Mouse (Mus musculus): ENCODE results near the gene Plet1. TPM values are rescaled to one million over a fixed set of nuclear protein-coding genes. Genes with fewer than 3 reads are reported as not detected.

The Plet1 gene
- polyA plus RNA-seq, 1 experiment from 2014 or later: 0.90 TPM

DNA sequence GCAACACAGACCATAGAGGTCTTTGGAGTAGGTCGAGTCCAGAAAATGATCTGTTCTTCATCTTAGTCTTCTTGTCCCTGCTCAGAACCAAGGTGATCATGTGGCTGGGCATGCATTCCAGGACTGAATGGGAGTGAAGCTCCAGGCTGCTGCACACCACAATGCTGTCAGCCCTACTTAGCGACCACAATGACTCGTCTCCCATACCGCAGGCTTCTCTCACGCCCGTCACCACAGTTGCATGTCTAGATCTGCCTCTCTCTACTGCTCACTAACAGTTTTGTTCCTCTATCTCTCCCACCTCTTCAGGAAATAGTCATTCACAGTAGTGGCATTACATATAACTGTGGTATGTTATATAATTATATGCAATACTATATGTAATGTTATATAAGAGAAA, 26.4 kb downstream of the Plet1 start:
- Histone ChIP-seq H3K4me3 (ENCODE audit: low read length) (no peak overlapping the region), H3K27ac (ENCODE audit: low read depth, low read length) (no peak overlapping the region), H3K4me2 (ENCODE audit: low read length) (no peak overlapping the region), H3K27me3 (replicated peaks; ENCODE audit: control insufficient read depth, insufficient read depth, low read length) (no peaks in the 10 kb centered on the region), H3K36me3 (ENCODE audit: control insufficient read depth, insufficient read depth, low read length) (0 out of 2 replicates have a peak, but pooled peaks cover 3% of the 10 kb centered on the region), H3K4me1 (ENCODE audit: control insufficient read depth, insufficient read depth, low read depth, low read length) (no peaks in the 10 kb centered on the region), H3K9ac (ENCODE audit: low read depth, low read length) (no peak overlapping the region), H3K9me3 (ENCODE audit: control insufficient read depth, low read length) (no peaks in the 10 kb centered on the region)
- ATAC-seq: no peak
- 92% methylated on average over 6 of the region's 6 CpGs for WGBS

GRCm38 (mm10) chr9:50521562-50521961, 27.2 kb downstream of the Plet1 start:
- Histone ChIP-seq H3K9ac (ENCODE audit: low read depth, low read length) (no peak overlapping the region), H3K4me3 (ENCODE audit: low read length) (no peak overlapping the region), H3K36me3 (ENCODE audit: control insufficient read depth, insufficient read depth, low read length) (0 out of 2 replicates have a peak, but pooled peaks cover 3% of the 10 kb centered on the region), H3K27ac (ENCODE audit: low read depth, low read length) (no peak overlapping the region), H3K4me1 (ENCODE audit: control insufficient read depth, insufficient read depth, low read depth, low read length) (no peaks in the 10 kb centered on the region), H3K4me2 (ENCODE audit: low read length) (no peak overlapping the region), H3K9me3 (ENCODE audit: control insufficient read depth, low read length) (no peaks in the 10 kb centered on the region), H3K27me3 (replicated peaks; ENCODE audit: control insufficient read depth, insufficient read depth, low read length) (no peaks in the 10 kb centered on the region)
- 59% methylated on average over 2 of the region's 2 CpGs for WGBS
- ATAC-seq: no peak

DNA sequence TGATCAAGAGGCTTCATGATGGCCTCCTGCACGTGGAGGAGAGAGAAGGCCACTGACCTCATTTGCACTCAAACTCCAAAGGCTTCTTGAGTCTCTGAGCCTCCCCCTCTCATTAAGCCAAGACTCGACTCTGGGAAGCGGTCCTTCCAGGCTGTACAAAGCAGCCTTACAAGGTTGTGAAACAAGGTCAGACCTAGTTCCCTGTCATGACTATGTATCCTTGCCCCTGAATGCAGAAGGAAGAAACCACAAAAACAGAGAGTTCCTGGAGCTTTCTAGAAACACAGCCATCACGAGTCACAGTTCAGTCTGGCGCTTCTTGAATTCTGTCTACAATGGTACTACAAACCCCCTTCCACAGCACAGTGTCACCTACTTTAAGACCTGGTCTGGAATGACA, 28.2 kb downstream of the Plet1 start:
- ATAC-seq: no peak
- Histone ChIP-seq H3K27me3 (replicated peaks; ENCODE audit: control insufficient read depth, insufficient read depth, low read length) (no peaks in the 10 kb centered on the region), H3K9me3 (ENCODE audit: control insufficient read depth, low read length) (no peaks in the 10 kb centered on the region), H3K9ac (ENCODE audit: low read depth, low read length) (no peak overlapping the region), H3K4me2 (ENCODE audit: low read length) (no peak overlapping the region), H3K36me3 (ENCODE audit: control insufficient read depth, insufficient read depth, low read length) (0 out of 2 replicates have a peak, but pooled peaks cover 3% of the 10 kb centered on the region), H3K4me3 (ENCODE audit: low read length) (no peak overlapping the region), H3K27ac (ENCODE audit: low read depth, low read length) (no peak overlapping the region), H3K4me1 (ENCODE audit: control insufficient read depth, insufficient read depth, low read depth, low read length) (peaks cover 3% of the 10 kb centered on the region)
- 83% methylated on average over 5 of the region's 5 CpGs for WGBS

DNA sequence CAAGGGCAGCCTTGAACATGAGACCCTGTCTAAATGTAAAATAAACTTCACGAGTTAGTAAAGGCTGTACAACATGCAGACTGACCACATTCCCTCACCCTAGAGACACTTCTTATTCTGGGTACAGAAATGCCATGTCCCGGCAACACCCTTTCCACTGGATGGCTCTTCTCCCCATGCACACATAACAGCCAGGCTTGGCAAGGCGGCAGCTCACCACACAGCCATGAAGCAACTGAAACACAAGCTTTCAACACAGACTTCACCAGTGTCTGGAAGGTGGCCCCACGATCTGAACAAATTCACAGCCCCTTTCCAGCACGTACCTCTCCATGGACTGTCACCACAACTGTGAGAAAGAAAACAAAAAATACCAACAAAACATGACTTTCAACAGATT, 30.6 kb downstream of the Plet1 start:
- 93% methylated on average over 5 of the region's 5 CpGs for WGBS
- Histone ChIP-seq H3K4me3 (ENCODE audit: low read length) (no peak overlapping the region), H3K4me1 (ENCODE audit: control insufficient read depth, insufficient read depth, low read depth, low read length) (peaks cover 8% of the 10 kb centered on the region), H3K4me2 (ENCODE audit: low read length) (no peak overlapping the region), H3K27ac (ENCODE audit: low read depth, low read length) (no peak overlapping the region), H3K9me3 (ENCODE audit: control insufficient read depth, low read length) (no peaks in the 10 kb centered on the region), H3K36me3 (ENCODE audit: control insufficient read depth, insufficient read depth, low read length) (0 out of 2 replicates have a peak, but pooled peaks cover 3% of the 10 kb centered on the region), H3K9ac (ENCODE audit: low read depth, low read length) (no peak overlapping the region), H3K27me3 (replicated peaks; ENCODE audit: control insufficient read depth, insufficient read depth, low read length) (no peaks in the 10 kb centered on the region)
- no peak for ATAC-seq

DNA sequence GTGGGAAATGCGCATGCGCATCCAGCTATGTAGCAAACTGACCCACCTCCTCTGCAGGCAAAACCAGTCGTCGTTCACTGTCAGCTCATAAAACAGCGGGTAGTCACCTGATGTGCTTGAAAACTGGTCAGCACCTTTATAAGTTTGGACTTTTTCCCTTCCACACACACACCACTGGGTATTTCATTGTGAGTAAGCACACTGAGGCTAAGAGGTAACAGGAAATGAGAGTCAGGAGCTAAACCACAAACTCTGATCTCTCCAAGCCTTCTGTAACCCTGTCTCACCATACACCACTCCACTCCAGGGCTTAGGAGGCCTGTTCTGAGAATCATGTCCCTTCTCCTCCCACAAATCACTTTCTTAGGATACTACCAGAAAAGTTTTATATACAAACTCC, 31.3 kb downstream of the Plet1 start:
- 80% methylated on average over 5 of the region's 5 CpGs for WGBS

DNA sequence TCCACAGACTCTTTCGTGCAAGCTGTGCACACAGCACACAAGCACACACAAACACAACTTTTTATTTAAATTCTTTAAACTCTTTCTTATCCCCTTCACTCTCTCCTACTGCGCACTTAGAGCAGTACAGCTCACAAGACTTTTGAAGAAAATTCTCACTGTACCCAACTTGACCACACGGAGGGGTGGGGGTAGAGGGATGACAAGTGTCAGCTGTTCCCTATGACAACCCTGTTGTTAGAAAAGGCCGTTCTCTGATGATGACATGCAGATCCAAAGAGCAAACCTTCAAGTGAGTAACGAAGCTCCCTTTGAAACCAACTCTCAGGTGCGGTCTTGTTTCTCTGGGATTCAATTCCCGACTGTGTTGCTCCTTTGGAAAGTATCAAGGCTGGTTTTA, 33.5 kb downstream of the Plet1 start:
- Histone ChIP-seq H3K4me1 (ENCODE audit: control insufficient read depth, insufficient read depth, low read depth, low read length) (peaks cover 10% of the 10 kb centered on the region), H3K4me2 (ENCODE audit: low read length) (peak overlapping the region; percentile 66), H3K4me3 (ENCODE audit: low read length) (peak overlapping the region; percentile 74), H3K27ac (ENCODE audit: low read depth, low read length) (no peak overlapping the region), H3K27me3 (replicated peaks; ENCODE audit: control insufficient read depth, insufficient read depth, low read length) (no peaks in the 10 kb centered on the region), H3K9me3 (ENCODE audit: control insufficient read depth, low read length) (no peaks in the 10 kb centered on the region), H3K36me3 (ENCODE audit: control insufficient read depth, insufficient read depth, low read length) (no peaks in the 10 kb centered on the region), H3K9ac (ENCODE audit: low read depth, low read length) (peak overlapping the region; percentile 79)
- peak; percentile 16; the same call in 1 of the 2 replicates for ATAC-seq
- 45% methylated on average over 7 of the region's 7 CpGs for WGBS

More for the DNA sequence above, 31.3 kb downstream of the Plet1 start:
- no peak overlapping the region for H3K4me3 ChIP-seq (ENCODE audit: low read length)
- no peaks in the 10 kb centered on the region for H3K9me3 ChIP-seq (ENCODE audit: control insufficient read depth, low read length)
- no peak overlapping the region for H3K4me2 ChIP-seq (ENCODE audit: low read length)
- ATAC-seq: no peak
- H3K27me3 ChIP-seq (replicated peaks; ENCODE audit: control insufficient read depth, insufficient read depth, low read length): no peaks in the 10 kb centered on the region
- peaks cover 8% of the 10 kb centered on the region for H3K4me1 ChIP-seq (ENCODE audit: control insufficient read depth, insufficient read depth, low read depth, low read length)
- 0 out of 2 replicates have a peak, but pooled peaks cover 3% of the 10 kb centered on the region for H3K36me3 ChIP-seq (ENCODE audit: control insufficient read depth, insufficient read depth, low read length)
- no peak overlapping the region for H3K27ac ChIP-seq (ENCODE audit: low read depth, low read length)
- H3K9ac ChIP-seq (ENCODE audit: low read depth, low read length): no peak overlapping the region

DNA sequence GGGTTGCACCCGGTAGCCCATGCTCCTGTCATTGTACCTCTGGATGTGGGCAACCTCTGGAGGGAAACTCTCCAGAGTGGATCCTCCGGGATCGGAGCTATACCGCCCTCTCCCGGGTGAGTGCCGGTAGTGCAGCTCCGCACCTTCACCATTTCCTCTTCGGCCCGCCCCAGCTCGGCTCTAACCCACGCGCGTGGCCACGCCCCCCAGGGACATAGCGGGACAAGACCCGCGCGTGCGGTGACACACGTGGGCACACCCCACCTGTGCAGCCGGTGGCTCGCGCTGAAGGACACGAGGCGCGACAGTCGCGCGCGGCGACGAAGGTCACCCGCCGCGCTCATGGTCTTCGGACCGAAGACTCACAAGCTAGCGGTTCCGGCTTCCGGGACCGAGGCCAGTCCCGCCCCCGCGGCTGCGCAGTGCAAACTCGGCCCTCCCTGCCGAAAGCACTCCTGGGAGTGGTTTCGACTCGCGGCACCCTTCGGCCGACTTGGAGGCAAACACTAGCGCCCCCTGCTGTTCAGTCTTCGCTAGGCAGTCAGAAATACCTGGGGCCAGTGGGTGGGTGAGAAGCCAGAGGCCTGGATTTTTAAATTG, 34.1 kb downstream of the Plet1 start, which contains the start of gene Pts:
Pts (minus strand) TSS at position 432 of the 600 bp plus-strand sequence.
- WGBS: 1% methylated on average over 50 of the region's 54 CpGs
- Histone ChIP-seq H3K9me3 (ENCODE audit: control insufficient read depth, low read length) (no peaks in the 10 kb centered on the region), H3K27me3 (replicated peaks; ENCODE audit: control insufficient read depth, insufficient read depth, low read length) (no peaks in the 10 kb centered on the region), H3K36me3 (ENCODE audit: control insufficient read depth, insufficient read depth, low read length) (no peaks in the 10 kb centered on the region), H3K27ac (ENCODE audit: low read depth, low read length) (peak within 1 kb of the TSS; percentile 87), H3K4me1 (ENCODE audit: control insufficient read depth, insufficient read depth, low read depth, low read length) (peaks cover 10% of the 10 kb centered on the region), H3K4me2 (ENCODE audit: low read length) (peak within 1 kb of the TSS; percentile 66), H3K4me3 (ENCODE audit: low read length) (peak within 1 kb of the TSS; percentile 74), H3K9ac (ENCODE audit: low read depth, low read length) (peak within 1 kb of the TSS; percentile 79)
- ATAC-seq: peak; percentile 99

GRCm38 (mm10) chr9:50530890-50531289, 36.6 kb downstream of the Plet1 start:
- ATAC-seq: no peak
- Histone ChIP-seq H3K36me3 (ENCODE audit: control insufficient read depth, insufficient read depth, low read length) (no peaks in the 10 kb centered on the region), H3K27me3 (replicated peaks; ENCODE audit: control insufficient read depth, insufficient read depth, low read length) (no peaks in the 10 kb centered on the region), H3K4me3 (ENCODE audit: low read length) (no peak overlapping the region), H3K4me1 (ENCODE audit: control insufficient read depth, insufficient read depth, low read depth, low read length) (peaks cover 10% of the 10 kb centered on the region), H3K27ac (ENCODE audit: low read depth, low read length) (no peak overlapping the region), H3K9me3 (ENCODE audit: control insufficient read depth, low read length) (no peaks in the 10 kb centered on the region), H3K4me2 (ENCODE audit: low read length) (no peak overlapping the region), H3K9ac (ENCODE audit: low read depth, low read length) (no peak overlapping the region)
- 25% methylated on average over 2 of the region's 2 CpGs for WGBS

- Histone ChIP-seq H3K4me2 (ENCODE audit: low read length) (no peak overlapping the region), H3K4me3 (ENCODE audit: low read length) (no peak overlapping the region), H3K4me1 (ENCODE audit: control insufficient read depth, insufficient read depth, low read depth, low read length) (0 out of 2 replicates have a peak, but pooled peaks cover 2% of the 10 kb centered on the region), H3K9me3 (ENCODE audit: control insufficient read depth, low read length) (no peaks in the 10 kb centered on the region), H3K27ac (ENCODE audit: low read depth, low read length) (no peak overlapping the region), H3K36me3 (ENCODE audit: control insufficient read depth, insufficient read depth, low read length) (no peaks in the 10 kb centered on the region), H3K27me3 (replicated peaks; ENCODE audit: control insufficient read depth, insufficient read depth, low read length) (no peaks in the 10 kb centered on the region), H3K9ac (ENCODE audit: low read depth, low read length) (no peak overlapping the region)
- ATAC-seq: no peak
- 89% methylated on average over 11 of the region's 11 CpGs for WGBS
Measured at GRCm38 (mm10) chr9:50533328-50533727, 39.0 kb downstream of the Plet1 start.
